Mouse (Mus musculus) c-Kit-negative CD71-positive TER-119-positive erythroid progenitor cells, embryonic 14.5 days (primary cell): ENCODE measurements around the gene Acsbg2.

Experiments
- DNase-seq: peaks from one replicate; pipeline ENCODE4 v3.0.0-alpha.2; 2013; ENCODE audit warnings: low read depth, low spot score

Gene Acsbg2

GRCm38 (mm10) chr17:56823352-56823751 lies 50.9 kb downstream of the Acsbg2 start:
- DNase-seq, result no peak

GRCm38 (mm10) chr17:56822380-56822779 lies 51.9 kb downstream of the Acsbg2 start:
- DNase-seq, result no peak

GRCm38 (mm10) chr17:56819694-56820111 lies 54.5 kb downstream of the Acsbg2 start:
- DNase-seq, result no peak

- no peak for DNase-seq
Measured at GRCm38 (mm10) chr17:56819032-56819545, 55.2 kb downstream of the Acsbg2 start.

GRCm38 (mm10) chr17:56818067-56818636 lies 56.1 kb downstream of the Acsbg2 start:
- DNase-seq, result peak; percentile 70

- no peak for DNase-seq
Measured at GRCm38 (mm10) chr17:56815057-56815345, 59.2 kb downstream of the Acsbg2 start.

GRCm38 (mm10) chr17:56814316-56815056 lies 59.8 kb downstream of the Acsbg2 start:
- DNase-seq, result no peak

GRCm38 (mm10) chr17:56810245-56810644 lies 64.0 kb downstream of the Acsbg2 start:
- DNase-seq, result no peak

GRCm38 (mm10) chr17:56808518-56808917 lies 65.7 kb downstream of the Acsbg2 start:
- no peak for DNase-seq

- no peak for DNase-seq
Measured at GRCm38 (mm10) chr17:56805784-56806183, 68.5 kb downstream of the Acsbg2 start.

GRCm38 (mm10) chr17:56804952-56805351 lies 69.3 kb downstream of the Acsbg2 start:
- DNase-seq, result no peak

- DNase-seq, result no peak
Measured at GRCm38 (mm10) chr17:56802065-56802464, 72.2 kb downstream of the Acsbg2 start.

- no peak for DNase-seq
Measured at GRCm38 (mm10) chr17:56799276-56799675, 75.0 kb downstream of the Acsbg2 start.

GRCm38 (mm10) chr17:56793614-56794319 lies 80.5 kb downstream of the Acsbg2 start:
- peak; percentile 74 for DNase-seq
